Mouse (Mus musculus): Measurements from ENCODE around the gene Galntl6. TPM values are rescaled to one million over a fixed set of nuclear protein-coding genes. Genes with fewer than 3 reads are reported as not detected.

Galntl6 gene
- polyA plus RNA-seq, 1 experiment: not detected

GRCm38 (mm10) chr8:57842462-57843391 lies 1069.7 kb downstream of the Galntl6 start:
- H3K27ac ChIP-seq (ENCODE audit: control insufficient read depth, insufficient read depth, low read length): no peak overlapping the region
- no peak overlapping the region for H3K4me3 ChIP-seq (ENCODE audit: control insufficient read depth, insufficient read depth, low read length)
- 86% methylated on average over 13 of the region's 13 CpGs for whole genome bisulfite sequencing
- H3K27me3 ChIP-seq (ENCODE audit: control insufficient read depth, insufficient read depth, low read length): no peaks in the 10 kb centered on the region
- H3K36me3 ChIP-seq (ENCODE audit: control insufficient read depth, insufficient read depth, low read length): no peaks in the 10 kb centered on the region
- H3K4me1 ChIP-seq (replicated peaks; ENCODE audit: control insufficient read depth, insufficient read depth, low read length): no peaks in the 10 kb centered on the region
- TF ChIP-seq CTCF (IDR thresholded peaks at IDR 0.05; ENCODE audit: borderline replicate concordance, control insufficient read depth, extremely low read depth, insufficient read depth, low read length, poor library complexity) (no peak), POLR2A (IDR thresholded peaks at IDR 0.05; ENCODE audit: control insufficient read depth, extremely low read depth, insufficient read depth, low read length, poor library complexity) (no peak)
- no peak for DNase-seq

- DNase-seq: no peak
- H3K4me3 ChIP-seq (ENCODE audit: control insufficient read depth, insufficient read depth, low read length): no peak overlapping the region
- H3K27ac ChIP-seq (ENCODE audit: control insufficient read depth, insufficient read depth, low read length): no peak overlapping the region
- H3K4me1 ChIP-seq (replicated peaks; ENCODE audit: control insufficient read depth, insufficient read depth, low read length): no peaks in the 10 kb centered on the region
- H3K36me3 ChIP-seq (ENCODE audit: control insufficient read depth, insufficient read depth, low read length): no peaks in the 10 kb centered on the region
- TF ChIP-seq POLR2A (IDR thresholded peaks at IDR 0.05; ENCODE audit: control insufficient read depth, extremely low read depth, insufficient read depth, low read length, poor library complexity) (no peak), CTCF (IDR thresholded peaks at IDR 0.05; ENCODE audit: borderline replicate concordance, control insufficient read depth, extremely low read depth, insufficient read depth, low read length, poor library complexity) (no peak)
- H3K27me3 ChIP-seq (ENCODE audit: control insufficient read depth, insufficient read depth, low read length): no peaks in the 10 kb centered on the region
- 89% methylated on average over 4 of the region's 4 CpGs for WGBS
These were observed 1071.0 kb downstream of the Galntl6 start for GRCm38 (mm10) chr8:57841446-57841845.

- Histone ChIP-seq H3K27ac (ENCODE audit: control insufficient read depth, insufficient read depth, low read length) (no peak overlapping the region), H3K4me3 (ENCODE audit: control insufficient read depth, insufficient read depth, low read length) (no peak overlapping the region), H3K4me1 (replicated peaks; ENCODE audit: control insufficient read depth, insufficient read depth, low read length) (no peaks in the 10 kb centered on the region), H3K27me3 (ENCODE audit: control insufficient read depth, insufficient read depth, low read length) (no peaks in the 10 kb centered on the region), H3K36me3 (ENCODE audit: control insufficient read depth, insufficient read depth, low read length) (no peaks in the 10 kb centered on the region)
- TF ChIP-seq CTCF (IDR thresholded peaks at IDR 0.05; ENCODE audit: borderline replicate concordance, control insufficient read depth, extremely low read depth, insufficient read depth, low read length, poor library complexity) (no peak), POLR2A (IDR thresholded peaks at IDR 0.05; ENCODE audit: control insufficient read depth, extremely low read depth, insufficient read depth, low read length, poor library complexity) (no peak)
- WGBS: 75% methylated on average over 8 of the region's 8 CpGs
- DNase-seq: no peak
These were observed 1075.1 kb downstream of the Galntl6 start for GRCm38 (mm10) chr8:57837384-57837783.

GRCm38 (mm10) chr8:57836981-57837380 lies 1075.5 kb downstream of the Galntl6 start:
- no peak for DNase-seq

GRCm38 (mm10) chr8:57836201-57836883 lies 1076.1 kb downstream of the Galntl6 start:
- H3K36me3 ChIP-seq (ENCODE audit: control insufficient read depth, insufficient read depth, low read length): no peaks in the 10 kb centered on the region
- TF ChIP-seq POLR2A (IDR thresholded peaks at IDR 0.05; ENCODE audit: control insufficient read depth, extremely low read depth, insufficient read depth, low read length, poor library complexity) (no peak), CTCF (IDR thresholded peaks at IDR 0.05; ENCODE audit: borderline replicate concordance, control insufficient read depth, extremely low read depth, insufficient read depth, low read length, poor library complexity) (no peak)
- no peak for DNase-seq
- H3K27me3 ChIP-seq (ENCODE audit: control insufficient read depth, insufficient read depth, low read length): no peaks in the 10 kb centered on the region
- H3K4me1 ChIP-seq (replicated peaks; ENCODE audit: control insufficient read depth, insufficient read depth, low read length): no peaks in the 10 kb centered on the region
- H3K4me3 ChIP-seq (ENCODE audit: control insufficient read depth, insufficient read depth, low read length): no peak overlapping the region
- no peak overlapping the region for H3K27ac ChIP-seq (ENCODE audit: control insufficient read depth, insufficient read depth, low read length)
- 93% methylated on average over 15 of the region's 15 CpGs for WGBS

More at GRCm38 (mm10) chr8:57836981-57837380, 1075.5 kb downstream of the Galntl6 start:
- WGBS: 54% methylated on average over 11 of the region's 11 CpGs
- TF ChIP-seq POLR2A (IDR thresholded peaks at IDR 0.05; ENCODE audit: control insufficient read depth, extremely low read depth, insufficient read depth, low read length, poor library complexity): no peak
- TF ChIP-seq CTCF (IDR thresholded peaks at IDR 0.05; ENCODE audit: borderline replicate concordance, control insufficient read depth, extremely low read depth, insufficient read depth, low read length, poor library complexity): no peak
- no peak overlapping the region for H3K4me3 ChIP-seq (ENCODE audit: control insufficient read depth, insufficient read depth, low read length)
- no peak overlapping the region for H3K27ac ChIP-seq (ENCODE audit: control insufficient read depth, insufficient read depth, low read length)
- H3K27me3 ChIP-seq (ENCODE audit: control insufficient read depth, insufficient read depth, low read length): no peaks in the 10 kb centered on the region
- H3K4me1 ChIP-seq (replicated peaks; ENCODE audit: control insufficient read depth, insufficient read depth, low read length): no peaks in the 10 kb centered on the region
- H3K36me3 ChIP-seq (ENCODE audit: control insufficient read depth, insufficient read depth, low read length): no peaks in the 10 kb centered on the region

GRCm38 (mm10) chr8:57823151-57823550 lies 1089.3 kb downstream of the Galntl6 start:
- 82% methylated on average over 7 of the region's 7 CpGs for WGBS
- TF ChIP-seq CTCF (IDR thresholded peaks at IDR 0.05; ENCODE audit: borderline replicate concordance, control insufficient read depth, extremely low read depth, insufficient read depth, low read length, poor library complexity): no peak
- no peak for TF ChIP-seq POLR2A (IDR thresholded peaks at IDR 0.05; ENCODE audit: control insufficient read depth, extremely low read depth, insufficient read depth, low read length, poor library complexity)
- H3K27me3 ChIP-seq (ENCODE audit: control insufficient read depth, insufficient read depth, low read length): no peaks in the 10 kb centered on the region

More at GRCm38 (mm10) chr8:57823151-57823550, 1089.3 kb downstream of the Galntl6 start:
- H3K4me1 ChIP-seq (replicated peaks; ENCODE audit: control insufficient read depth, insufficient read depth, low read length): no peaks in the 10 kb centered on the region
- no peak overlapping the region for H3K4me3 ChIP-seq (ENCODE audit: control insufficient read depth, insufficient read depth, low read length)
- DNase-seq: no peak
- H3K36me3 ChIP-seq (ENCODE audit: control insufficient read depth, insufficient read depth, low read length): no peaks in the 10 kb centered on the region
- H3K27ac ChIP-seq (ENCODE audit: control insufficient read depth, insufficient read depth, low read length): no peak overlapping the region

Measured in thymus, adult 2 months (tissue).